Mouse (Mus musculus) thymus, postnatal 25 days (tissue): ENCODE measurements at regions not wholly inside any gene's neighbourhood (a gene's known extent, or its start where the extent isn't known, plus 50 kb on each side); places are given as distances from the start of the nearest gene placed in this dataset.

Experiments
- DNase-seq: peaks from one replicate; pipeline ENCODE4 v3.0.0; 2022

DNA sequence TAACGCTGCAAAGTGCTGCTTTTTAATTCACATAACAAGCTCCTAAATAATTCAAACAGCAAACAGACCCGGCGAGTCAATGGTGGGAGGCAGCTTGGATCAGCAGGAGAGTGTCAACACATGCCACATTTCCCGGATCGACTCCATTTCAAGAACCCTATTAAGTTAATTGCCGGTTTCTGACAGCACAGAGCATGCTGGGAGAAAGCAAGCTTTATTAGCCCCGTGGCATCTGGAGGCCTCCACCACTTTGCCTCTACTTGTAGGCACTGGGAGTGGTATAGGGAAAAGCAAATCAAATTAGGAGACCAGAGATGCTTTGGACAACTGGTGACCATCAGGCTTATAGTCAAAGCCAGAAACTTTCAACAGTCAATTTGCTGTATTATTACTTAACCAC, 188.5 kb downstream of the Emx2 start:
- no peak for DNase-seq

DNA sequence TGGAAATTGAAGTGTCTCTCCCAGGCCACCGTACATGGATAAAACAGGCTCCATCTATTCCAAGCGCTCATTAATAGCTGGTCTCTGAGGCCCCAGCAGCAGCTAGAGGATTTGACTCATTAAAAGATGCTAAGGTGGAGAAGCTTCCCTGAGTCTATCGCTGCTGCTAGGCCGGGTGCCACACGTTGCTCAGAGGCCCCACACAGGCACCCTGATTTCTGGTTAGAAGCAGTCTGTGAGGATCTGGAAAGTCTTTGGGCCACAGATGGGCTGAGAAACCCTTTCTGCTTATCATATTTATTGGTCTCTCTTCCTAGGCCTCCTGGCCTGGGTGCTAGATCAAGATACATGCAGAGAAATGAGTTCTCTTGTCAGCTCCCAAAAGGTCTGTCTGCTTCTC, 191.2 kb downstream of the Emx2 start:
- DNase-seq: no peak

DNA sequence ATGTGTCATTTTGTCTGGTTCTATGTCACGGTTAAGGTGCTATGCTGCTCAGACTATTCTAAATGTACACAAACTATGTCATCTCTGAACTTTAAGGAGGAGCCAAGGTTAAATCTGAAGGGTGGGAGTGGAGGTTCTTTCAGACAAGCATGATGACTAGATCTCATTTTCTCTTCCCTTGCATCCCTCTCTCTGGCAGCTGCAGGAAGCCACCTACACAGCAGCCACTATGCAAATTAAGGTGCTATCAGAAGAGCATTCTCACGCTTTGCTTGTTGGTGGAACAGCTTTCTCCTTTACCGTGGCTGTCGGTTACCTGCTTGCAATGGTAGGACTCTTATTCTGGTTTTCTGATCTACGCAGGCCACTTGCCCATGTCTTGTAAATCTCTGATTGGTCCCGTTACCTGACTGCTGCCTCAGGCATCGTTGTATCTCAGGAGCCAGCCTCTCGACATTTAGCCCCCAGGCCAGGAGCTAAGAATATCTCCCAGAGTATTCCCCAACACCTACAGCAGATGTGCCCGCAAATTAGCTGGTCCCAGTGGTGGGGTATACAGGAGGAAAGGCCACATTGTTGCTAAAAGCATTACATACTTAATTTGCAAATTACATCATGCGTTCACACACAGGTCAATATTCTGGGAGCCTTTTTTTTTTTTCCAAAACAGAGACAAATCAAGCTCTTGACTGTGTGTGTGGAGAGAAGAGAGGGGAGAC, 192.6 kb downstream of the Emx2 start:
- no peak for DNase-seq

DNA sequence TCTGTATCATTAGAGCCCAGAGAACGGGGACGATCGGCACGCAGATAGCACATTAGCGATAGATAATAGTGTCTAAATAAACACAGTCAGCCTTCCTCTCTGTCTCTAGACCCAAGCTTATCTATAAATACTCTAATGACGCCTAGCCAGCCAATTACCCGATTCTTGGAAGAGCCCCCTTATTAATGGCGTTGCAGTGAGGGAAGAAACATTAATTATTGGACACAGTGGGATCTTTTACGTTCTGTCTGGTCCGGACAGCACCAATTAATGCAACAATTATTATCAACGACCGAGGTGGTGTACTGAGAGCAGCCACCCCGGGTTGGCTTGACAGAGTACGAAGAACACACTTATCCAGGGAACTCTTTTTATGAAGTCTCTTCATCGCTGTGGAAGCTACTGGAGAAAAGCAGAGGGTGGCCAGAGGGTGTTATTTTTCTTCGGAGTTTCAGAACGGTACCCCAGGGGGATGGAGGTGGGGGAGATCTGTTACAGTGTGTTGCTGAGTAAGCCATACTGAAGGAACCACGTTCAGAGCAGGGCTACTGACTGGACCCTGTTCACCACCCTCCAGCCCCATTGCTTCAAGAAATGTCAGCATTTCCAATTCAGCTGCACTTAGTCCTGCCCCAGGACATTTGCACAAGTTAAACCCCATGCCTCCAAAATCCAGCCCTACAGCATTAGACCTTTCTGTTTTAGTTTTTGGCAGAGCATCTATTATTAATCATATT, 195.6 kb downstream of the Emx2 start:
- no peak for DNase-seq

DNA sequence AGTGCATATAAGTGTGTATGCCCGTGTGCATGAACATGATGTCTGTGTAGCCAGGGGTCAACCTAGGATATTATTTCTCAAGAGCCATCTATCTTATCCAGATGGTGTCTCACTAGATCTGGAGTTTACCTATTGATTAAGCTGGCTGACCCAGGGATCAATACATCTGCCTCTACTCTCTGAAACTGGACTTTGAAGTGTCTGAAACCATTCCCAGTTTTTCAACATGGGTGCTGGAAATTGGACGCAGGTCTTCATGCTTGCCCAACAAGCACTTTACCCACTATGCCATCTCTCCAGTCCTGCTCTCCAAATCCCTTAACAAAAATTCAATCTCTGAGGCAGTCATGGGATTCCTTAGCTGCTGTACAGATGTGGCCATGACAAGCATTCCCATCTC, 197.1 kb downstream of the Emx2 start:
- no peak for DNase-seq

DNA sequence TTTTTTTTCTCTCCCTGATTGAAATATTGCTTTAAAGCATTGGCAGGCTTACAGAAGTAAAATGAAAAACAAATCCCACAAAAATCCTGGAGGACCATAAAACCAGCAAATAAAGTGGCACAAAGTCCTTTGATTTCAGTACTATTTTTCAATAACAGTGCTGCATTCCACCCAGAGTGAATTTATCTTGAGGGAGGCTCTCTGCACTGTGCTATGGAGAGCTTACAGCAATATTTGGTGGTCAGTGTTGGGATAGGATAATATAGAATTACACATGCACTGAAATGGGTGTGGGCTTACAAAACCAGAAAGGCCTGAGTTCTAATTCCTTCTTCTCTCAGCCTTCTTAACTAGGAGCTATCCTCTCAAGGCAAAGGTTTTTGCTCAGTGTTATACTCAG, 211.6 kb downstream of the Emx2 start:
- DNase-seq: no peak

DNA sequence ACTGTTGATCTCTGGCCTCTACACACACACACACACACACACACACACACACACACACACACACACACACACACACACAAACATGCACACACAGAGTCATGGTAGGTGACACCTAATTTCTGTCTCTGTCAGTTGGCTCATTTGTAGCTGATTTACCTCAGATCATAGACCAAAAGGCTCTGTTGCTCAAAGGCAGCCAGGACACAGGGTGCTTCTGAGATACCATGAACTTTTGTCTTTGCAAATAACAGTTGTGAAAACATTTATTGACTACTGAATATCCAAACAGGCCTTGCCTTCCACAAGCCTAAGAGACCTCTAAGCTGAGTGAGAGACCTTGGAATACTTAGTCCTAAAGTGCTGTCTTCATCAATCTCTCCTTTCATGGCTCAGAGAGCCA, 215.4 kb downstream of the Emx2 start:
- DNase-seq: no peak

DNA sequence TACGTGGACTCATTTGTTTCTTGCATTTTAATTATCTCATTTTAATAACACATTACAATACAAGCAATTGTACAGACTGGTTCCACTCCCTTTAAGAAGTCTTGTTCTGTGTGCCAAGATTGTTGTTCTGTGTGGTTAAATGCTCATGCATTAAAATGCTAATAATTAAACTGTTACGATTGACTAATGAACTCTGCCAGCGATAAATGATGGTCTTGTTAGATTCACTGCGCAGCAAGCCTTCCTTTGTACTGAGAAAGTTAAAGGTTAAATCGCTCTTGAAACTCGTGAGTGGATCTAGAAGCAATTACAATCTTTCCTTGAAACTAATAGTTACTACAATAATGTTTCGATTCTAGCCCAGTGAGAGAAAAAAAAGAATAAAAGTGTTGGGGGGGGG, 221.0 kb downstream of the Emx2 start:
- no peak for DNase-seq

DNA sequence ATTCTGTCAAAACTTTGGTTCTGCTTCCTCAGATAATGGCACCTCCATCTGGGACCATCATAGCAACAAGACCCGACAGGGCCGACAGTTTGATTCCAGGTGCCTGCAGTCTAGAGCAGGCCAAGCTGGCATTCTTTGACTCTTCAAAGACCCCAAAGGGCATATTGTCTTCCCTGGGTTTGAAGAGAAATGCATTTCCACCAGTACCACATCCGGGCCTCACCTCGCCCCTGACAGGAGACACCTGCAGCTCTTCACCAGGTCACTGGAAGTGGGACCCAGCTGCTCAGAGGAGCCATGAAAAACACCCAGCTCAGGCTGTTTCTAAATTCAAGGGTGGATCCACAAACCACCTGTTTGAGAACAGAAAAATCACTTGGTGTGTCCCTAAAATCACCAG, 222.2 kb downstream of the Emx2 start:
- DNase-seq: peak; percentile 71

DNA sequence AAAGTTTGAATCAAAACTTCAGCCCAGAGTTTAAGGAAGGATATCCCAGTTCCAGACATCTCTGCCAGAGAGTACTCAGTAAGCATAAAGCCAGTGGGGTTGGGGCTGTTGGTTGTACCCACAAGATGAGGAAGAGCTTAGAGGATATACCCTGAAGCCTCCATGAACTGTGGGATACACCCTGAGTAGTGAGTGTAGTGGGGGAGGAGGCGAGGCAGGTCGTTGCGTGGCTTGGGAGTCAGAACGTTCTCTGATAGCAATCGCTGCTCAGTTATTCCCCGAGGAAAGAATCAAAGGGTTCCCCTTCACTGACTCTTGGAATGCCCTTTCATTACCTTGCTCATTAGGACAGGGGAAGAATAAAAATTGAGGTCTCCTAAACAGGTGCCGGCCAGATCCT, 226.1 kb downstream of the Emx2 start:
- DNase-seq: no peak

DNA sequence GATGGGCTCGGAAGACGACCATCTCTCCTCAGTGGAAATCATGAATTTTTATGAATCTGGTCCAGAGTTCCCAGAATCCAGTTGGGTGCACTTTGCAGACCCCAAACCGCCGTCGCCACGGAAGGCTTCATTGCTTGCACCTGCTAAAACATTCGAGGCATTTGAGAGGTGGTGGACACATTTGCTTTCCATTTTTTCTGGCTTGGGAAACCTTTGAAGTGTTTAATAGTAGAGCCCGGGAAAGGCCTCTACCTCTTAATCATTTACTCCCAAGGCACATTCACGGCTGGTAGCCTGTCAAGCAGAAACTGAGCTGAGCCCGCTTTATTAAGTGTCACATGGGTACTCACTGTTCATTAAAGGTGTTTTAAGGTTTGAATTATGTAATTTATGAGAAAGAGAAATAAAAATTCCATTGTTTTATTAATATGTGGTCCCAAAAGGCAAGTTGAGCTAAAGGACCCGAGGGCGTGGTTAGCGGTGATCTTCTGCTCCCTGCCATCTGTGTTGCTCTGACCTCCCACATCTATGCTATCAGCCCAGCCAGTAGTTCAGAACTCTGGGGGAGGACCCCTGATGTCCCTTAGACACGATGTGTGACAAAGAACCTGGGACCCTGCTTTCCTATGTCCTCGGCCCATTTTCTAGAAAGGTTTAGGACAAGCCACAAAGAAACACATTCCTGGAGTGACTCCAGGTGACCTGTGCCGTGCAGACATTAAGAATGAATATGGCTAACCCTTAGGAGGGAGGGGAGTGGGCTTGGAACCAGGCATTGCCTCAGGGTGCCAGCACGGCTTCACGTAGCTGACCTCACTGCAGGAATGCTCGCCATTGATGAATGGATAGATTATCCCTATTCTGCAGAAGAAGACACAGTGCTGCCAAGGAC, 227.9 kb downstream of the Emx2 start:
- DNase-seq: no peak

DNA sequence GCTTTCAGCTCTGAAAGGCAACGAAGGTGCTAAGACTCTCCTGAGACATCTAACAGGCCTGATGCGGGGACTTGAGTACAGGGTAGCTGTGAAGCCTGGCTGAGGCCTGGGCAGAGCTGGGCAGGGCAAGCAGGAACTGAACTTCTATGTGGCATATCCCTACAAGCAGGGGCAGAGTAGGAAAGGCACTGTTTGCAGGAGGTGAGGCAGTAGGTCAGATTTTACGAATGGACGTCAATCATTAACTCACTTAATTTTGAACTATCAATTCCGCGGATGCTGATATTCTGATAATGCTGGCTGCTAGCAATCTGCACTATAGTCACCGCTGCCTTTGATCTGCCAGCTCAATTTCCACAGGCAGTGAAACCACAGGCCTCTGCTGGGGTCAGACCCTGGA, 229.0 kb downstream of the Emx2 start:
- no peak for DNase-seq

DNA sequence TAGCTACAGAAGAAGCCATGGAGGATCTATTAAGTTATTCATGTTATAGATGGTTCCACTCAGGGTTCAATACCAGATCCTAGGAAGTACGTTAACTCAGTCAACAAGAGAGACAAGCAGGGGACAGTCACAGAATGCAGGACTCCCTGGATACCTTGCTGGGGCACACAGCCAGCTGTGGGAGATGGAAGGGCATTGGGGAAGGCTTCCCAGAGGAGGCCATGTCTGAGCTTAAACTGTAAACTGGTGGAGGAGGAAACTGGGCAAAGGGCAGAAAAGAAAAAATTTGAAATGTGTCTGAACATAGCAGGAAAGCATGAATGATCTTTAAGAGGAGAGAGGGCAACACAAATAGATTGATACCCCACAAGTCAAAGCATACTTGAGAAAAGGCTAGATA, 229.5 kb downstream of the Emx2 start:
- DNase-seq: no peak

DNA sequence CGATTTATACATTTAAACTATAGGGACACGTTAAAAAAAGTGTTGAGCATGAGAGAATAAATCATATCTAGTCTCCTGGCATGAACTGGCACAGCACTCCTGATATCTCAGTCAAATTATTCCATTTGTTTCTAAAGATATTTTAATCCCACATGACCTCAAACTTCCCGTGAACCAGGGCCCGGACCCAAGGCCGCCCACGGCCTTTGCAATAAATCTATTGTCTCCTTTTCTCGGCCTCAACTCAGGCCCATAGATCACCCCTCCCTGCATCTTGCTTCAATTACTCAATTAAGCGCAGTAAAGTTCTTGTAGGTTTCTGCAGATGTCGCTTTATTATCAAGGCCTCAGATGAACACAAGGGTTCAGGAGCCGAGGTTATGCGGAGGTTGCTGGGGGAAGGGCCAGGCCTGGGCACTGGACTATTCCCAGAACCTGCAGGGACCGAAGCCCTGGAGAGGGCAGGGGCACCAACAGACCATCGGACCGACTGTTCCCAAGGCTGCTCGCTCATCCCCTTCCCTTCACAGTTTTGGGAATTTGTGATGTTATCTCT, 233.4 kb downstream of the Emx2 start:
- no peak for DNase-seq

DNA sequence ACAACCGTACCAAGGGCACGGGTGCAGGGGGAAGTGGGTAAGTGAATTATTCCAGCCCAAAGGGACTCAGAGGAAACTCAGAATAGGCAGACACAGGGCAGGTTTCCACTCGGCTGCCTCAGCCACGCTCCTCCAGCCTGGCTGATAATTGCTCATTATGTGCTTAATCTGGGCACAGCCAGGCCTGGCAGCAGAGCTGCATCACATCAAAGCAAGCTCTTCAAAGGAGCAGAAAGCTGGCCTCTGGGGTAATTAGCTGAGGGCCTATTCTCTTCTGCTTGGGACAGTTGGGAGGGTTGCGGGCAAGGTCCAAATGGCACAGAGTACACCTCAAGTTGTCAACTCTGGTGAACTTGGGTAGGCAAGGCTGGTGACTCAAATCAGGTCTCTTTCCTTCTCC, 239.5 kb downstream of the Emx2 start:
- DNase-seq: no peak

DNA sequence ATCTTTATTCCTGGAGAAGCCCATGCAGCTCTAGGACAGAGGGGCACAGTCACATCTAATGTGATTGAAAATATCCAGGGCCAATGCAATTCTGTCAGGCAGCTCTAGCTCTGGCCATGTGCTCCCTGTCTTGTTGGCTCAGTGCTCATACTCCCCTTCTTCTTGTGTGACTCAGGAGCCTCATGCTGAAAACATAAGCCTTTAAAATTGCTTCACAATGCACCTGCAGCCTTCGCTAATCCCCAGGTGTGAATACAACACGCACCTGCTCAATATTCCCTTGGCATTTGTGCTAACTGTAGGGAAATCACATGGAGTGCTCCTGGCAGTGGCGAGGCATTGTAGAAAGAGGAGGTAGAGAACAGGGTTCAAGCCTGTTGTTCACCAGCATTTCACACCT, 242.0 kb downstream of the Emx2 start:
- DNase-seq: no peak

DNA sequence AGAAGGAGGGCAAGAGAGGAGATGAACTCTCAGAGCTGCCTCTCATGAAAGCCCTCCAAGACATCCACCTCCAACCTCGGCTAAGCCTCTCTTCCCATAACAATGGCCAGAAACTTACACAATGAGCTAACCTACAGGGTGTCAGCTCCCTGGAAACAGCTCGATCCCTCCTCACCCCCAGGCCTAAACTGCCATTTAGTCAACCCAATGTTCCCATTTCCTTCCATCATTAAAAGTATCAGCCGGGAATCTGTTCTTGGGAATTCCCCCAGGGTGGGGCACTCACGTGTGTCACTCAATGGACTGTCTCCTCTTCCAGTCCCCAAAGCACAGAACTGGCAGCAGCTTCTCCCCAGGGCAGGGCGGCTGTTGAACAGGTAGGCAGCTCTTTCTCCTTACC, 236.3 kb downstream of the Rab11fip2 start:
- DNase-seq: no peak

DNA sequence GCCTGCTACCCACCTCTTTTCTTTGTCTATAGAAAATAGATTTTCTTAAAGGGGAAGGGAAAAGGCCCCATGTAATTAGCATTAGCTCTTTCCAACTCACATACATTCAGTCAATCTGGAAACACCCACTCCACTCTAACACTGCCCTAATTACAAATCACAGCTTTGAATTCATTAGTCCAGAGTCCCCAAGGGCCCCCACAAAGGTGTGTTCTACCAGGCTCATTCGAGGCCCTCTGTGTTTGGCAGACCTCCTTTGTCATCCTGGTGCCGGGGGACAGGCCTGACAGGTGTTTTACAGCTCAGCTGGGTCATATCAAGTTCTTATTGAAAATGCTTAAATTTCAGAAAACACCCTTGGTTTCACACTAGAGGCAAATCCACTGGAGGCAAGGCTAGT, 234.3 kb downstream of the Rab11fip2 start:
- DNase-seq: no peak

DNA sequence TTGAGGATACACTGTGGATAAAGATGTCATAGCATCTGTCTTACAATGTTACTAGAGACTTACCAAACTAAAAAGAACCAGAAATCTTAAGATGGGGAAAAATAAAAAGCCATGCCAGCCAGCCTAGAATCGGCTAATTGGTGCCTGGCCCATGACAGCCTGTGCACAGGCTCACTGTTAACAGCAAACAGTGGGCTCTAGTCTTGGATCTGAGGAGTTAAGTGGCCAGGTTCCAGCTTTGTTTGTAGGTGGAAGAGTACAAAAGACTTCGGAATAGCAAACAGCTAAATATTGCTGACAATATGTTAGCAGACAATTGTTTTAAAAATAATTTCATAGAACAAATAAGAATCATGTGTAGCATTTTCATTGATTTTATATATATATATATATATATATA, 228.4 kb downstream of the Rab11fip2 start:
- no peak for DNase-seq

DNA sequence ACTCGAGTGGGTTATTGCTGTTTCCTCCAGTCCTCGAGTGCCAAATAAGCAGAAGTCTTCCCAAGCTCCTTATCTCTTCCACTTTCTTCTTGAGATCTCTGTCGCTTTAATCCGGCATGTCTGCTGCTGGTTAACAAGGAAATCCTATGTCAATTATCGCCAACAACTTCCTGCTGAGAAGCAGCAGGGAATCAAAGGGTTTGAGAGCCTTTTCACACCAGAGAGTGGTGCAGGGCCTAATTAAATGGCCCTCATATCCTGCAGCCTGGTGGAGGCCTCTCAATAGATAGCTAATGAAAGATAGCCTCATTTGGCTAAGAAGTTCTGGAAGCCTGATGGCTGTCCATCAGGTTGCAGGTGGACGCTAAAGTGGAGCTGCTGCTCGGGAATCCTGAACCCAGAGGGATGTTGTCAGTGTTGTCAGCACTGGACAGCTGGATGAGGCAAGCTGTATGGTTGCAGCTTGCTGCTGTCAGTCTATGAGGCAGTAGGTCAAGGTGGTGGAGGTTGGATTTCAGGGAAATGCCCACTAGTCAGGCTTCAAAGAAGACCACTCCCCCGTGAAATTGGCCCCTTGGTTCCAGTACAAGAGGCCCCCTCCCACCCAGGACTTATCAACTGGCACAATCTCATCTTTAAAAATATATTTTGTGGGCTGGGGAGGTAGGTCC, 225.5 kb downstream of the Rab11fip2 start:
- DNase-seq: no peak

DNA sequence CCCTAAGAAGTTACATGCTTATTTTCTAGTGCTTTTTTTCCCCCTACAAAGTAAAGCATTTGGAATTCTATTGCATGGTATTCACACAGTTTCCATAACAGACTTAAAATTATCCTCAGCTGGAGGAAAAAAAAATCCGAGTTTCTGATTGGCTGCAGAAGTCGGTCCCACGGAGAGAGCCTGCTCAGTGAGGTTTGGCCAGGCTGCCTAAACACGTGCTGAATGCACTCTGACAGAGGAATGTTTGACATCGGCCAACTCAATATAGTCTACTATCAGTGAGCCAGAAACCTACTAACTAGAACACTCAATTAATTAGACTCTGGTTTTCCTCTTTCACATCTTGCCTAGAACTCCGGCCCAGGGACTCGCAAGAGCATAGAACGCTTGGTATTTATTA, 204.9 kb downstream of the Rab11fip2 start:
- DNase-seq: no peak

DNA sequence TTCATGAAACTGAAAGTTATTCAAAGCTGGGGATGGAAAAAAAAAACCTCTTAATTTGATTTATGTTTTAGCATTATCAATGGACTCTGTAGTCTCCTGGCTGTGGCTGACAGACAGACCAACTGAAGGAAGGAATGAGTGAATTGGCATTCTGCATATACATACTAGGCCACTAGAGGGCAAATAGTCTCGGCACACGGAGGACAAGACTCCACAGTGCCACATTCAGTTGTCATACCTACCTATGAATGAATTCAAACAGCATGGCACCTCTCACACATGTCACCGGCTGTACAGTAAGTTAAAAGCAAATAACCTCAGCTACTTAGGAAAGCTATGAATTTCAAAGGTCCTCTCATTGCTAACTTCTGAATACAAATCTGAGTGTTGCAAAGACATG, 200.5 kb downstream of the Rab11fip2 start:
- DNase-seq: peak; percentile 20

DNA sequence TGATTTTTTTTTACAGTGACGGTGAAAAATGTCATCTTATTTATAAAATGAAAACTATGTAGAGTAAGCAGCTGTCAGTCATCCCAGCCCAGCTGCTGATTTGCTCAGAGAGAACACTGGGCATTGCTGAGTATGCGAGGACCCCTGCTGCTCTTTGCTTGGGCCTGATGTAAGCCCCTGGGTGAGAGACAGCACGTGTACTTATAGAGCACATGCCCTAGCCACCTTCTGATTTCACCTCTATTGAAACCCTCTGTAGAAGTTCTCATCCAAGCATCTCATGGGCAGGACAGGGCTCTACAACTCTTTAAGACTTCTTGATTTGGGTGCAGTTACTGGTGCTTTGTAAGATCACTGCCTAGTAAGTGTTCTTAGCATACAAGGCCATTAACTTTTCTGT, 182.2 kb downstream of the Rab11fip2 start:
- no peak for DNase-seq
